Mouse (Mus musculus) midbrain, embryonic 11.5 days (tissue): ENCODE results near the gene Krt20. TPM values are rescaled to one million over a fixed set of nuclear protein-coding genes. Genes with fewer than 3 reads are reported as not detected.
A peak's percentile ranks its signal among the peaks of the same experiment; 100 is the strongest.

Experiments used
- ATAC-seq: fragments of 200-750 bp; cut with Nextera tagmentation; 2 replicates; pipeline ENCODE4 v1.8.0; 2017; ENCODE audit warnings: moderate TSS enrichment, moderate library complexity; ENCODE audit not compliant: low FRiP score
- DNase-seq: peaks from one replicate; pipeline ENCODE4 v3.0.0; 2015; ENCODE audit warnings: low spot score; ENCODE audit errors: missing footprints
- H3K27ac ChIP-seq: fragments of 300-500 bp; sonication (generic); 2 replicates; pipeline ENCODE4 v1.5.1; 2014; ENCODE audit warnings: low read depth, low read length
- H3K27me3 ChIP-seq: fragments of 300-500 bp; sonication (generic); 2 replicates; pipeline ENCODE4 v1.6.1; 2014; ENCODE audit warnings: mild to moderate bottlenecking, low read length, moderate library complexity, mixed read lengths; ENCODE audit not compliant: control insufficient read depth, insufficient read depth
- H3K36me3 ChIP-seq: fragments of 300-500 bp; sonication (generic); 2 replicates; pipeline ENCODE4 v1.6.1; 2014; ENCODE audit warnings: mild to moderate bottlenecking, low read length, moderate library complexity, mixed read lengths; ENCODE audit not compliant: control insufficient read depth, insufficient read depth
- H3K4me1 ChIP-seq: fragments of 300-500 bp; sonication (generic); 2 replicates; pipeline ENCODE4 v1.6.1; 2014; ENCODE audit warnings: low read length; ENCODE audit not compliant: control insufficient read depth, insufficient read depth
- H3K4me2 ChIP-seq: fragments of 300-500 bp; sonication (generic); 2 replicates; pipeline ENCODE4 v1.6.1; 2014; ENCODE audit warnings: mild to moderate bottlenecking, moderate library complexity
- H3K4me3 ChIP-seq: fragments of 300-500 bp; sonication (generic); 2 replicates; pipeline ENCODE4 v1.5.1; 2014; ENCODE audit warnings: low read depth, low read length
- H3K9ac ChIP-seq: fragments of 300-500 bp; sonication (generic); 2 replicates; pipeline ENCODE4 v1.6.1; 2014; ENCODE audit warnings: low read length
- H3K9me3 ChIP-seq: fragments of 300-500 bp; sonication (generic); 2 replicates; pipeline ENCODE4 v1.6.1; 2016; ENCODE audit warnings: low read length; ENCODE audit not compliant: control insufficient read depth
- WGBS: fragments of 180-500 bp; shearing (Covaris S2); extraction: QIAGEN DNeasy Blood & Tissue Kit; methylation state at CpG from one replicate; pipeline ENCODE4 v1.1.7; 2014; 5-methylcytosine and 5-hydroxymethylcytosine counted together
- polyA plus RNA-seq: library from polyadenylated mRNA; unstranded; fragments of >200 nt; fragmentation: Nextera tagmentation; extraction: Ambion mirVana; gene quantifications from 2 replicates; pipeline ENCODE4 v1.2.1, GENCODE M21; 2014

Gene Krt20
- 0.11 and 0.42 TPM in 2 replicates for polyA plus RNA-seq

DNA sequence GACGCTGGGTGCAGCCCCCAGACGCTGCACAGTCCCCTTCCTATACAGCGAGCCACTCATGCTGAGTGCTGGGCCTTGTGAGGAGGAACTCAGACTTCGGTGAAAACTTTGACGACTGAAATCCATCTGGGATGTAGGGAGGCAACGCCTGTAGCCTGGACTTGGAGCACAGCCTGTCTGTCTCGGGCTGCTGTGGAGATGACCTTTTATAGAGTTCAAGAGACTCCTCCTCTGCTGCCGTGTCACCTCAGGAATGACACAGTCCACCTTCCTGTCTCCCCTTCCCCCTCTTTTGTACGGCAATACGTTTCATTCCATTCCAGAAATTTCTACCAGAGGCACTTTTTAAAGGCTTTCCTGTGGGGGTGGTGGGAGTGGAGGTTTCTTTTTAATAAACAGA, at the start of gene Krt20:
Krt20 (minus strand) TSS at position 179 of the 400 bp plus-strand sequence.
- 64% methylated on average over 10 of the region's 10 CpGs for WGBS
- DNase-seq (no peak), ATAC-seq (no peak)
- H3K36me3 ChIP-seq, result no peaks in the 10 kb centered on the region
- H3K9me3 ChIP-seq, result no peaks in the 10 kb centered on the region
- no peak within 1 kb of the TSS for H3K9ac ChIP-seq
- no peak within 1 kb of the TSS for H3K27ac ChIP-seq
- H3K4me3 ChIP-seq, result no peak within 1 kb of the TSS
- H3K4me2 ChIP-seq, result no peak within 1 kb of the TSS
- no peaks in the 10 kb centered on the region for H3K4me1 ChIP-seq
- no peaks in the 10 kb centered on the region for H3K27me3 ChIP-seq

DNA sequence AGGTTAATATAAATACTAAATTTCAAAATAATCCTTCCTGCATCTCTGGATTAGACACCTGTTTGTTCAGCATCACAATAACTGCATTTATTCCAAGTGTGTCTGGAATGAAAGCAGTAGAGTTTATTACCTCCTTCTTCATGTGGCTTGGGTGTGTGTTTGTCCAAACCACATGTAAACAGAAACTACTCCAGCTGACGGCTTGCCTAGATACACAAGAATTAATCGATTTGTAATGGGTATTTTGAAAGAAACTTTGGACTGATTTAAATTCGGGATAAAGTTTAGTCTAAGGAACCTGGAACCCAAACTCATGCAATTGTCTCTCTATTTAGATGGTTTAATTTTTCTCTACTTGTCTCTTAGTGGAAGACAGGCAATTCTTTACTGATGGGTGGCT, 37.0 kb upstream of the Krt20 start:
- H3K27me3 ChIP-seq, result no peaks in the 10 kb centered on the region
- peak; percentile 49 for DNase-seq
- H3K4me3 ChIP-seq, result no peak overlapping the region
- H3K9me3 ChIP-seq, result no peaks in the 10 kb centered on the region
- no peak for ATAC-seq
- H3K4me2 ChIP-seq, result no peak overlapping the region
- H3K36me3 ChIP-seq, result no peaks in the 10 kb centered on the region
- 88% methylated on average over 3 of the region's 3 CpGs for WGBS
- no peaks in the 10 kb centered on the region for H3K4me1 ChIP-seq
- no peak overlapping the region for H3K27ac ChIP-seq
- H3K9ac ChIP-seq, result no peak overlapping the region

DNA sequence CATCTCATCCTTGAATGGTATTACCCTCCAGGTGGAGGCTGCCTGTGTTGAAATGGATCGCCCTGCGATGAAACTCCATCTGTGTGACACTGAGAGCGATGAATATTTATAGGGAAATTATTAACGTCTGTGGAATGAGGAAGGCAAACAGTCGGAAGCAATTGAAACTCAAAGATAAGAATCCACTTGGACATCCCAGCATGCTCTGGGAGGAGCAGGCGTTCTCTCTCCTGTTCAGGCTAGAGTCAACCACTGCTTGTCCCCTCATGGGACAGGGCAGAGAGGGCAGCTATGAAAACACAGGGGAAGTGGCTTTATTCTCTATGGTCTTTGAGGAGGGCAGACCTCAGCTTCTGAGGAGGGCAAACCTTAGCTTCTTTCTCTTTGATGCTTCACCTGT, 35.5 kb upstream of the Krt20 start:
- H3K9ac ChIP-seq, result no peak overlapping the region
- no peak overlapping the region for H3K4me3 ChIP-seq
- H3K36me3 ChIP-seq, result no peaks in the 10 kb centered on the region
- ATAC-seq (no peak), DNase-seq (peak; percentile 49)
- no peak overlapping the region for H3K27ac ChIP-seq
- H3K9me3 ChIP-seq, result no peaks in the 10 kb centered on the region
- no peak overlapping the region for H3K4me2 ChIP-seq
- WGBS, result 78% methylated on average over 6 of the region's 6 CpGs
- H3K4me1 ChIP-seq, result no peaks in the 10 kb centered on the region
- H3K27me3 ChIP-seq, result no peaks in the 10 kb centered on the region

DNA sequence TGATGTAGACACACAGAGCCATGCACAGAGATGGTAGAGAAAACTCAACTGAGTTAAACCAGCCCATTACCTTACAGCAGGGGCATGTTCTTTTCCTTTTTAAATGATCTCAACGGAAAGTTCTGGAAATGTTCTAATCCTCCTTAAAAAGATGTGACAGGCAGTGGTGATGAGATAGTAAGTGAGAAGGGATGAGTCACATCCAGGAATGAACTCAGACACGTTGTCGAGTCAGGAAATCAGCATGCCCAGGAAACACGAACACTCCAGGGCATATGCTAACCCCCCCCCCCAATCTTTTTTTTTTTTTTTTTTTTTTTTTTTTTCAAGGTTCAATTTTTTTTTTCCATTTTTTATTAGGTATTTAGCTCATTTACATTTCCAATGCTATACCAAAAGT, 34.5 kb upstream of the Krt20 start:
- Histone ChIP-seq H3K4me2 (no peak overlapping the region), H3K4me3 (no peak overlapping the region), H3K9ac (no peak overlapping the region), H3K4me1 (no peaks in the 10 kb centered on the region), H3K27ac (no peak overlapping the region), H3K9me3 (no peaks in the 10 kb centered on the region), H3K27me3 (no peaks in the 10 kb centered on the region), H3K36me3 (no peaks in the 10 kb centered on the region)
- DNase-seq (no peak), ATAC-seq (no peak)
- WGBS, result 84% methylated on average over 4 of the region's 4 CpGs

DNA sequence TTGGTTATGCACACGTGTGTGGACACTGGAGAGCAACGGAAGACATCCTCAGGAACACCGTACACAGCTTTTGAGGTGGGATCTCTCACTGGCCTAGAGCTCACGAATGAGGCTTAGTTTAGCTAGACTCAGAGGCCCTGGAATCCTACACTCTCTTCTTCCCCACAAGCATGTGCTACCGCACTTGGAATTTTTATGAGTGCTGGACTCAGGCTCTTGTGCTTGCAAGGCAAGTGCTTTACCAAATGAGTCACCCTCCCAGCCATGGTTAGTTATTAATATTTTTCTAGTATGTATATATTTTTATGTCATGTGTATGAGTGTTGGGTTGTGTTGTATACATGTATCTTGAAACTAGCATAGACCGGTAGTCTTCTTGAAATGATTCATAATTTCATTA, 34.0 kb upstream of the Krt20 start:
- H3K4me3 ChIP-seq, result no peak overlapping the region
- no peaks in the 10 kb centered on the region for H3K4me1 ChIP-seq
- no peaks in the 10 kb centered on the region for H3K27me3 ChIP-seq
- no peak overlapping the region for H3K4me2 ChIP-seq
- no peaks in the 10 kb centered on the region for H3K36me3 ChIP-seq
- DNase-seq, result no peak
- ATAC-seq, result no peak
- no peaks in the 10 kb centered on the region for H3K9me3 ChIP-seq
- H3K9ac ChIP-seq, result no peak overlapping the region
- 95% methylated on average over 6 of the region's 6 CpGs for WGBS
- no peak overlapping the region for H3K27ac ChIP-seq

DNA sequence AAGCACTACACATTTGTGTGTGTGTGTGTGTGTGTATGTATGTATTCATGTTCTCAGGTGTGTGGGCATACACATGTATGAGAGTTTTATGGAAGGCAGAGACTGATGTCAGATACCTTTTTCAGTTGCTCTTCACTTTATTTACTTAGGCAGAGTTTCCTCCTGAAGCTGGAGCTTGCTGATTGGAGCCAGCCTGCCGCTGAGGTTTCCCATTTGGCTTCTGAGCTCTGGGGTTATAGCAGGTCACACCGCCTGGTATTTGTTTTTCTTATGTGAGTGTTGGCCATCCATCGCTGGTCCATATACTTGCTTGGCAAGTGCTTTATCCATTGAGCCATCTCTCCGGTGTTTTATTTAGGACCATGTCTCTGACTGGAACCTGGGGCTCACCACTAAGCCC, 31.3 kb upstream of the Krt20 start:
- Histone ChIP-seq H3K36me3 (no peaks in the 10 kb centered on the region), H3K4me1 (no peaks in the 10 kb centered on the region), H3K27me3 (no peaks in the 10 kb centered on the region), H3K4me3 (no peak overlapping the region), H3K9me3 (no peaks in the 10 kb centered on the region), H3K27ac (no peak overlapping the region), H3K4me2 (no peak overlapping the region), H3K9ac (no peak overlapping the region)
- ATAC-seq (no peak), DNase-seq (no peak)
- 85% methylated on average over 4 of the region's 4 CpGs for WGBS

DNA sequence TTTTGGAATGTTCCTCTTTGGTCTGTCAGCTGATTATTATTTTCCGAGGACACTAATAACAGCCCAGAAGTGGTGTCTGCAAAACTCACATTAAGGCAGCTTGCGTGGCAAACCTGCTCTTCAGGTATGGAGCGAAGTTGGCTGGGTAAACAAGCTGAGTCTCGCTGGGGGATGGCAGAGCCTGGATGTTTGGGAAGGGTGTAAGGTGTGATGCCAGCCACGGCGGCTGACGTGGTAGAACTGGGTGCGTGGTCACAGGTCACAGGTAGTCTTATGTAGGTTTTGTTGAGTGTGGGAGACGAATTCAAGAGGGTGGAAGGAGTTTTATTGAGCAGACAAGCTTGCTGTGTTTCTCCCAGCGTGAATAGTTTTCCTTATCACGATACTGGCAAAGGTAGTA, 30.6 kb upstream of the Krt20 start:
- no peak for ATAC-seq
- WGBS, result 89% methylated on average over 11 of the region's 11 CpGs
- Histone ChIP-seq H3K4me3 (no peak overlapping the region), H3K36me3 (no peaks in the 10 kb centered on the region), H3K4me2 (no peak overlapping the region), H3K27ac (no peak overlapping the region), H3K27me3 (no peaks in the 10 kb centered on the region), H3K9ac (no peak overlapping the region), H3K9me3 (no peaks in the 10 kb centered on the region), H3K4me1 (no peaks in the 10 kb centered on the region)
- DNase-seq, result no peak

DNA sequence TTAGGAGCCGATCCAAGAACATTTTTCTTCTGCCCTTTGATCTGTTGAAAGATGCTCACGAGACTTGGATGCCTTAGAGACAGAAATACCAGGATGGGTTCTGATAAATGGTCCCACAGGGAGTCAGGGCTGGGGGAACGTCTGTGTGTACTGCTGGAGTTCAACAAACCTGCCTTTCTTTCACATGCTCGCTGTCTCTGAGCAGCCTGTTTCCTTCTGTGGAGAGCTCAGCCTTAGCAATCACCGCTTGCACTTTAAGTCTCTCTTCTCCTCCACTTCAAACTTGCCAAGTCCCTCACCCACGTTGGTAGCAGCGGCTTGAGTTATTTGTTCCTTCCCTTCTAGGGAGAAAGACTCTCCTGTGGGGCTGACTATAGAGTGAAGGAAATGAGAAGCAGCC, 28.4 kb upstream of the Krt20 start:
- H3K4me2 ChIP-seq, result no peak overlapping the region
- H3K36me3 ChIP-seq, result no peaks in the 10 kb centered on the region
- no peak overlapping the region for H3K4me3 ChIP-seq
- no peaks in the 10 kb centered on the region for H3K4me1 ChIP-seq
- DNase-seq, result no peak
- ATAC-seq, result no peak
- no peak overlapping the region for H3K9ac ChIP-seq
- 56% methylated on average over 7 of the region's 7 CpGs for WGBS
- H3K27ac ChIP-seq, result no peak overlapping the region
- H3K27me3 ChIP-seq, result no peaks in the 10 kb centered on the region
- H3K9me3 ChIP-seq, result no peaks in the 10 kb centered on the region

DNA sequence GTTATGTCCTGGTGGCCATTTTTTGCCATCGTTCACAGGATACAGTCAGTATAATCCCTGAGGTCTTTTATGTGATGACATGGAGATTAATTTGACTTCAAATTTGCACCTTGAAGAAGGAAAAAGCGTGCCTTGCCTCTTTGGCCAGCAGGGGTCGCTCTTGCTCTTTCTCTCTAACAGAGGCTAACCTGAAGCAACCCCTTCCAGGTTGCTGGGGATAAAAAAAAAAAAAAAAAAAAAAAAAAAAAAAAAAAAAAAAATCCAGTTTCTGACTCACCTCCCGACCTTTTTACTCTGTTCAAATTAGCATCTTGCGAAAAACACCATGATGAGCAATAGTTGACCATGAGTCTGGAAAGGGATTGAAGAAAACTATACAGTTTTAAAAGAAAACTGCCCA, 26.9 kb upstream of the Krt20 start:
- ATAC-seq (no peak), DNase-seq (peak; percentile 99)
- no peak overlapping the region for H3K4me2 ChIP-seq
- no peaks in the 10 kb centered on the region for H3K36me3 ChIP-seq
- no peak overlapping the region for H3K9ac ChIP-seq
- H3K27ac ChIP-seq, result no peak overlapping the region
- 8% methylated on average over 5 of the region's 5 CpGs for WGBS
- H3K27me3 ChIP-seq, result no peaks in the 10 kb centered on the region
- H3K4me3 ChIP-seq, result no peak overlapping the region
- no peaks in the 10 kb centered on the region for H3K4me1 ChIP-seq
- no peaks in the 10 kb centered on the region for H3K9me3 ChIP-seq

DNA sequence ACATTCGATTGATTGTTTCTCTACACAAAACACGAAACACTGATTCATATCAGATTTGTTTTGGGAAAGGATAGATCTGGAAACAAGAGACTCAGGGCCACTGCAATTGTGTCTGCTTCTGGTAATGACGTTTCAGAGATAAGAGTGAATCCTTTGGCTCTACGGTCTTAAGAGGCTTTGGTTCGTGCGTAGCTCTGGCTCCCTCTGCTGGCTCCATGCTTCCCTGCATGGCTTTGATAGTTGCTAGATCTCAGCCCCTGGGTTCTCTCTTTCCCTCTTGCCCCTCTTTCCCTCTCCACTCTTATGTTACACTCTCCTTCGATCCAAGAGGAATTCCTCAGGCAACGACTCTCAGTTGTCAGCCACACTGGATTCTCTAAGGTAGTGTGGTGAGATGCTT, 25.2 kb upstream of the Krt20 start:
- ATAC-seq (no peak), DNase-seq (peak; percentile 97)
- WGBS, result 12% methylated on average over 8 of the region's 8 CpGs
- Histone ChIP-seq H3K27ac (no peak overlapping the region), H3K9me3 (no peaks in the 10 kb centered on the region), H3K4me1 (no peaks in the 10 kb centered on the region), H3K9ac (no peak overlapping the region), H3K36me3 (no peaks in the 10 kb centered on the region), H3K27me3 (no peaks in the 10 kb centered on the region), H3K4me2 (no peak overlapping the region), H3K4me3 (no peak overlapping the region)
